Mouse (Mus musculus): ENCODE results near the gene Arhgap31.

DNA sequence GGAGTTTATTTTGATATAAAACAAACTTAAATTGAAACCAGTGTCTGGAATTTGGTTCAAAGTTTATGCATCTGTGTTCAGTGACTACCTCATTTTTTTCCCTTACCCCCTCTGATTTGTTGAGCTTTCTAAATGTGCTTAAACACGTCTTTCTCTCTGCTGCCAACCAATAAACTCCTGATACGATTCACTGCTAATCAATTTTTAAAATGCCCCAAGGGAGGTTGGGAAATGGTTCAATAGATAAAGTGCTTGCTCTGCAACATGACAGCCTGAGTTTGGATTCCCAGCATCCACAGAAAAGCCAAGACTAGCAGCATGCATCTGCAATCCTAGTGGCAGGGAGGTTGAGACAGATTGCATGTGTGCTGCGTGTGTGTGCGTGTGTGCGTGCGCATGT lies 99.4 kb downstream of the Arhgap31 start:
- TF ChIP-seq GATA1 (IDR thresholded peaks at IDR 0.05; ENCODE audit: borderline replicate concordance, low read length) (no peak), FLI1 (IDR thresholded peaks at IDR 0.05; ENCODE audit: low read length) (no peak)

Measured in megakaryocyte, embryonic 14.5 days (primary cell).